Mouse (Mus musculus) inflammation-experienced regulatory T-cells, adult 6 months (primary cell): ENCODE measurements around the gene Eif4e2. TPM values are rescaled to one million over a fixed set of nuclear protein-coding genes. Genes with fewer than 3 reads are reported as not detected.

Source experiments
- ATAC-seq: one replicate; pipeline ENCODE4 v1.8.0; 2017
- polyA plus RNA-seq, 3 experiments: library from polyadenylated mRNA; unstranded; fragments of 100-300 nt; shearing (Covaris generic); gene quantifications; one replicate each; pipeline ENCODE4 v1.2.1; 2017

Eif4e2 gene
- polyA plus RNA-seq, 3 experiments from 2014 or later, result 95.8 to 185 (median 116) TPM

GRCm38 (mm10) chr1:87264134-87265006 is 50.7 kb downstream of the Eif4e2 start, which contains the start of gene Efhd1:
Gene Efhd1 (plus strand): TSS chr1:87264363.
- ATAC-seq, result no peak

- no peak for ATAC-seq
Measured at GRCm38 (mm10) chr1:87265200-87265599, 51.5 kb downstream of the Eif4e2 start.

- no peak for ATAC-seq
Measured at GRCm38 (mm10) chr1:87266296-87267090, 52.8 kb downstream of the Eif4e2 start.

DNA sequence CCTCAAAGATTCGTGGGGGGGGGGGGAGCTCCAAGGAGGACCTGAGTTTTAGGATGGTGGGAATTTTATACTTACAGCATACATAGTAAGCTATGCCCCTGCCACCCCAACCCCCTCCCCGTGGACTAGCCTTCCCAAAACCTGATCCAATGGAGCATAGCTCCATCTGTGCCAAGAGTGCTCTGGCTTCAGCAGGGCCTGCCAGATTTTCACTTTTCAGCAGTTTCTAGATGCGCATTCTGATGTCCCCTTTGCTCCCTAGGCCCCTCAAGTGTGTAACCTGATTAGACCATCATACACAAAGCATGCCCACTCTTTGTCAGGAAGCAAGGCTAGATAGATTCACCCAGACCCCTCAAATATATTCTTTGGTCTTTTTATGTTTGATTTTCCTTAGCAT is 56.5 kb downstream of the Eif4e2 start:
- ATAC-seq, result no peak

DNA sequence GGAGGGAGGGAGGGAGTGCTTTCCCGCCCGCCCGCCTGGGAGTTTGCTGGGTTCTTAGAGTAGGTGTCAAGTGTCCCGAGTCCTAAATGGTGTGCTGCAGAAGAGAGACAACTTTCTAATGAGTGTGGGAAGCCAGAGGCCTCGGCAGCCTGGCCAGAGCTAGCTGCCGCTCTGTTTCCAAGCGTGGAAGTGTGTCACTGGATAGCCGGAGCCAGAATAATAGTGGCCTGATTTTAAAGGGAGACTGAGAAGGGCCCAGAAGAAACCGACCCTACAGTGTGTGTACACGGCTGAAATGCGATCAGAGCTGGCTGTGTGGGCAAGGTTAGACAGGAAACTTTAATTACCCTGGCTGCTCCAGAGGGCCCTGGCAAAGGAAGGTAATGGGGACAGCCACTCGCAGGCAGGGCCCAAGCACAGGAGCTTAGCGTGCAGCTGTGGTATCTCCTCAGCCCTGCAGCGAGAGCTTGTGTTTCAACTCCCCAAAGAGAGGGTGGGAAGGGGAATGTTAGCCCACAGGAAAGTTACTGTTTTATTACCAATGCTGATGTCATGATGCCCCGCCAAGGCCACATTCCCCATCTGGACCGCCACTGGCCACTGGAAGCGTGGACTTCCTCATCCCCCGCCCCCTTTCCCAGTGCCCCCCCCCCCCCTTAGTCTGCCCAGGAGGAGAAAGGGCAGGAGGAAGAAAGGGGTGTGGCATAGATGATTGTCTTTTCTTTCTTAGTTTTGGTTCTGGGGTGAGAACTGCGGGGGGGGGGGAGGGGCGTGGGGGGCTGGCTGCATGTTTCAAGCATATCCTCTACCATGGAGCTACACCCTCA is 57.1 kb downstream of the Eif4e2 start:
- no peak for ATAC-seq

DNA sequence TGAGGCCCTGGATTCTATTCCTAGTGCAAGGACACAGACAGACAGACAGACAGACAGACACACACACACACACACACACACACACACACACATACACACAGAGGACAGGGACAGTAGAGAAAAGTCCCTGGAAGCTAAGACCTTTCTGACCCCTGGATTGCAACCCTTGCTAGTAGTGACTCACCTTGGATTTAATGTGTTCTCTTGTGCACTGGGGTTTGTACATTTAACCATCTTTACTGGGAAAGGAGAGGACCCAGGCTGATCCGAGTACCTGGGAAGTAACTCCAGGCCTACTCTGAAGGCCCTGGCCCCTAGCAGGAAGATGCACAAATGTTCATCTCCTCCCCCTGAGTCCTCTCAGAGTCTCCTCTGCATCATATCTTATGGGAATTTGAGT is 57.9 kb downstream of the Eif4e2 start:
- ATAC-seq, result no peak

DNA sequence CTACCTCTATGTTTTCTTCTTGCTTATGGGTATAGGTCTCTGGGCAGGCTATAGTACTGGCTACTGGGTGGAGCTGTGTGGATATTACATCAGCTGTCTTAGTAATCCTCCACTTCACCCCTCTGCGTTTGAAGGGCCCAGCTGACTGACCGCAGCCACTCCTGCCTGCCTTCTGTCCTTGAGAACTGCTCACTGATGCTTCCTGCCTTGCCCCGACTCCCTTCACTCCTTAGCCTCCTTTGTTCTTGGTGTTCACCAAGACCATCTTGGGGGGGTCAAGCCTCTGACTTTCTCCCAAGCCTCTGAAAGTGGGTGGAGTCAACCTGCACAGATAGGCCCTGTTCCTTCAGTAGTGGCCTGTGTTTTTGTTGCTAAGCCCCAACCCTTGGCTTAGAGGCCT is 58.7 kb downstream of the Eif4e2 start:
- ATAC-seq, result no peak

GRCm38 (mm10) chr1:87273514-87273942 is 59.8 kb downstream of the Eif4e2 start:
- no peak for ATAC-seq

DNA sequence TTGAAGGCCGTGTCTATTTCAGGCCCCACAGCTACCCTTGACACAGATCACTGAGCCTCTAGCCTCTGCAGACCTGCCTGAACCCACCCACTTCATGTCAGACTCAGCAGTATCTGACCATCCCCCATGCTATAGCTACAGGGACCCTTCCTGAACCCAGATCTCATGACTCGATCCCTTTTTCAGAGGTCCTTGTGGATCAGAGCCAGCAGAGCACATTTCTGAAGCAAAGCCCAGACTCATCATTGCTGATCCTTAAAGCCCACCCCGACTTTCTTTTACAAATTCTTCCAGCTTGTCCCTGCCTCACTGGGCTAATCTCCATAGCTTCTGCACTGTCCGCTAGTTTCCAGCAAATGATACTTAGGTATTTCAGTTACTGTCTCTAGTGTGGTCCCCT is 60.4 kb downstream of the Eif4e2 start:
- no peak for ATAC-seq

- ATAC-seq, result no peak
Measured at GRCm38 (mm10) chr1:87275151-87275550, 61.4 kb downstream of the Eif4e2 start.

- ATAC-seq, result no peak
Measured at GRCm38 (mm10) chr1:87276056-87276455, 62.3 kb downstream of the Eif4e2 start.

GRCm38 (mm10) chr1:87280281-87280680 is 66.6 kb downstream of the Eif4e2 start:
- ATAC-seq, result no peak

GRCm38 (mm10) chr1:87281599-87282412 is 68.1 kb downstream of the Eif4e2 start:
- ATAC-seq, result no peak

- no peak for ATAC-seq
Measured at GRCm38 (mm10) chr1:87282413-87282788, 68.7 kb downstream of the Eif4e2 start.

DNA sequence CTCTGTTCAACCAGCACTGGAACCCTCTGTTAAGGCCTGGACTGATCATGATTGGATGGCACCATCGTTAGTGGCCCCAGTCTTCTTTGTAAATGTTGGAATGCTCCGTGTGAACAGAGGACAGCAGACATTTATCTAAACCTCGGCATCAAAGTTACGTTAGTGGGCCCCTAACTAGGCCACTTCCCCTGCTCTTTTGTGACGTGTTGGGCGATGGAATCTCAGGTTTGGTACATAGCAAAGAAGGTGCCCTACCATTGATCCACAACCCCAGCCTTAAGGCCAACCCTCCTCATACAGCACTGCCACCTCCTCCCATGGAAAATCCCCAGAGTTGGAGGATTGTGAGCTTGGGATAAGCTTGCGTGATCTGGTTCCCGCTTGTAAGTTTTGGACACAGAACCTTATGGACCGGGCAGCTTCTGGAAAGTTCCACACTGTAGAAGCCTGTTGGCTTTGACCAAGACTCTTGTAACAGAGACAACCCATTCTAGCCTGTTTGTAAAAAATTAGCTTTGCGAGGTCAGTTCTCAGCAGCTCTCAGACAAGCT is 69.8 kb downstream of the Eif4e2 start:
- no peak for ATAC-seq

DNA sequence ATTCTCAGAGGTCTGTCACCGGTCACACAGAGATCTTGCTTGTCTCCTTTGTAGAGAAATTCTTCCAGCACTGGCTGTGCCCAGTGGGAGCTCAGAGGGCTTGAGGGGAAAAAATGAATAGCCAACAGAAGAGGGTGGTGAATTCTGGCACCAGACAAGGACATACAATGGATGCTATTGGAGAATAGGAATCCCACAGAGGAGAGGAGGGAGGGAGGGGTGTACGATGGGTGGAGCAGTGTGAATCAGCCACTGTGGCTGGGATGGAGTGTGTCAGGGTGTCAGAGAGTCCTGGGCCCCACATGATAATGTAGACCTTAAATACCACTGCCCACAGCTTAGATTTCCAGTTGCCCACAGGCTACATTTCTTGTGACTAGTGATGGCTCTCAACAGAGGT is 73.4 kb downstream of the Eif4e2 start:
- ATAC-seq, result no peak

Other genes starting within 250 kb of the Eif4e2 start
- gene Alppl2, start 124.0 kb upstream of the Eif4e2 start, polyA plus RNA-seq, result not detected
- gene Alpi, start 112.3 kb upstream of the Eif4e2 start, polyA plus RNA-seq, result not detected
- not detected for gene Akp3, start 88.9 kb upstream of the Eif4e2 start, polyA plus RNA-seq
- under 1 TPM in 2 of 3 experiments, not detected in 1; 0.77 to 0.88 TPM for gene Ecel1, start 57.4 kb upstream of the Eif4e2 start, polyA plus RNA-seq
- gene Prss56, start 30.6 kb upstream of the Eif4e2 start, polyA plus RNA-seq, result not detected
- gene Chrnd, start 23.3 kb upstream of the Eif4e2 start, polyA plus RNA-seq, result not detected
- under 1 TPM in 1 of 3 experiments, not detected in 2; 0.39 TPM for gene Chrng, start 9.3 kb upstream of the Eif4e2 start, polyA plus RNA-seq
- gene Efhd1, start 50.4 kb downstream of the Eif4e2 start, polyA plus RNA-seq, result not detected
- 10 to 100 TPM; 44.7 to 78.2 (median 51.4) TPM for gene Gigyf2, start 113.1 kb downstream of the Eif4e2 start, polyA plus RNA-seq
- 1 to 10 TPM in 2 of 3 experiments, not detected in 1; 1.1 to 1.8 TPM for gene Kcnj13, start 180.8 kb downstream of the Eif4e2 start, polyA plus RNA-seq